ENCODE assay signal across 16 mouse cellular contexts in the genomic region with DNA sequence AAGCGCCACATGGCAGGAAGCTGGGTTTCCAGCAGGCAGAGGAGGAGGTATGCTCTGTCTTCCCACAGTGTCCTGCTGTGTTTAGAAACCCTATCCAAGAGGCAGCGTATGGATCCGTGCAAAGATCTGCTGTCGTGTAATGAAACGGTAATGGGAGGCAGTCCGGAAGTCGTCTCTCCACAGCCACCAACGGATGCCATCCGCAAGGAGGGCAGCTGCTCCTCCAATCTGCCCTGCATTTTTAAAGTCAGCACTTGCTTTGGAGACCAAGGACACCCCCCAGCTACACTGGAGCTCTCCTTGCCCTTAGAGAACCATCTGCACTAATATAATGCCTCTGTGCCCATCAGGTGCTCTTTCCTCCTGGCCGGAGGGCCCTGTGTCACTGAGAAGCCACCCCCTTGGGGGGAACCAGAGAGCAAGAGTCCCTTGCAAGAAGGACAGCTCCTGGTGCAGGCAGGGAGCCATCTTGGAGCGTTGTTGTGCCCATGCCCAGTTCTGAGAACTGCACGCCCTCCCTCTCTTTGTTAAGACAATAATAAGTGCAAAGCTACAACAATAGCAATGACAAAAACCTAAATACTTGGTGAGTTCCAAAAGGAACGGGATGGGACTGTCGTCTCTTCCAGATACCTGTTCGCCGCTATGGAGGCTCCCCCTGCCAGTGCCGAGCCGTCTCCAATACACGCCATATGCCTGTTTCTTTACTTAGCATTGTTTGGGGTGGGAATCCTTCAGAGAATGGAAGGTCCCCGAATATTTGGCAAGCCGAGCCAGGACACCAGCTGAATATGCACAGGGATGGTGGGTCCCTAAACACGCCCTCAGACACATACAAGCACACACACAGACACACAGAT.
A peak's percentile ranks its signal among the peaks of the same experiment; 100 is the strongest.
DNase-seq lines count a peak whose midpoint lies in the region; ATAC-seq lines count a peak whose summit lies in the region.
"Had no signal": no experiment of that assay in that cellular context is flagged by ENCODE, and none has a peak within 500 bp of the region (broad histone marks: within the 10 kb centered on the region; RNA-seq: fewer than 3 reads in every experiment).

No protein-coding gene starts in this region.

- intact Hi-C loops in left cerebral cortex, postnatal 4 days (cut with DNase I) = no loop called here
- intact Hi-C loops in left cerebral cortex, postnatal 36 days (cut with DNase I) = no loop called here

- no peak overlapping the region for H3K4me3 ChIP-seq in hindbrain, embryonic 13.5 days
- H3K4me3 ChIP-seq: embryonic facial prominence, embryonic 13.5 days; heart, embryonic 12.5 days; limb, embryonic 12.5 days had no signal

- WGBS in hindbrain, embryonic 13.5 days = 80% methylated on average over 22 of the region's 22 CpGs

- peak overlapping the region; percentile 30; the same call in 1 of the 2 replicates for H3K27ac ChIP-seq in hindbrain, embryonic 13.5 days
- H3K27ac ChIP-seq: embryonic facial prominence, embryonic 13.5 days; limb, embryonic 12.5 days had no signal

- no peak overlapping the region for H3K4me2 ChIP-seq in hindbrain, embryonic 13.5 days
- H3K4me2 ChIP-seq: embryonic facial prominence, embryonic 13.5 days; heart, embryonic 12.5 days; limb, embryonic 12.5 days had no signal

- no peaks in the 10 kb centered on the region for H3K36me3 ChIP-seq in hindbrain, embryonic 13.5 days
- H3K36me3 ChIP-seq: embryonic facial prominence, embryonic 13.5 days; G1E; heart, embryonic 12.5 days; limb, embryonic 12.5 days had no signal

- H3K9me3 ChIP-seq in hindbrain, embryonic 13.5 days = no peaks in the 10 kb centered on the region
- H3K9me3 ChIP-seq: embryonic facial prominence, embryonic 13.5 days; heart, embryonic 12.5 days; limb, embryonic 12.5 days had no signal

- no peak overlapping the region; the same call in 1 of the 2 replicates for H3K9ac ChIP-seq in hindbrain, embryonic 13.5 days
- H3K9ac ChIP-seq: embryonic facial prominence, embryonic 13.5 days; heart, embryonic 12.5 days; limb, embryonic 12.5 days had no signal

- H3K4me1 ChIP-seq in hindbrain, embryonic 13.5 days (replicated peaks) = peaks cover 9% of the 10 kb centered on the region
- H3K4me1 ChIP-seq: heart, embryonic 12.5 days; limb, embryonic 12.5 days had no signal

- peak; percentile 69 for DNase-seq in left cerebral cortex, postnatal 4 days
- no peak for DNase-seq in left cerebral cortex, postnatal 36 days (ENCODE audit: low spot score in 2 of 2)
- peak; percentile 87 to 88 for DNase-seq in cerebellum, postnatal 10 days
- DNase-seq in right cerebral cortex, postnatal 25 days = peak; percentile 24
- no peak for DNase-seq in spleen, postnatal 10 days (ENCODE audit: low spot score in 2 of 2)
- no peak for DNase-seq in adrenal gland, postnatal 10 days
- DNase-seq in frontal cortex, postnatal 36 days (ENCODE audit: low spot score in 2 of 2) = no peak
- DNase-seq: B cell, adult 2 months; kidney, postnatal 4 days; lung, adult 18-20 months; thymus, adult 18-20 months had no signal

- 0 out of 2 replicates have a peak, but pooled peaks have one; percentile 32 for ATAC-seq in hindbrain, embryonic 13.5 days (ENCODE audit: low FRiP score)

- H3K27me3 ChIP-seq in hindbrain, embryonic 13.5 days = no peaks in the 10 kb centered on the region
- H3K27me3 ChIP-seq: embryonic facial prominence, embryonic 13.5 days had no signal

Comparison
In these comparisons a context has a peak if more than half of its experiments do, and no peak if none do; other contexts are left out.
1. DNase-seq: peak in left cerebral cortex, postnatal 4 days (single experiment), cerebellum, postnatal 10 days (2 of 2) and right cerebral cortex, postnatal 25 days (single experiment); none in left cerebral cortex, postnatal 36 days (0 of 2), spleen, postnatal 10 days (0 of 2), adrenal gland, postnatal 10 days (single experiment) and frontal cortex, postnatal 36 days (0 of 2).